Mouse (Mus musculus) stomach, postnatal 0 days (tissue): ENCODE data around the gene Esam.

ENCODE experiments used
- CTCF ChIP-seq: IDR thresholded peaks from 2 replicates; pipeline ENCODE4 v1.5.1; 2016; ENCODE audit warnings: antibody characterized with exemption, low read depth, mild to moderate bottlenecking, moderate library complexity
- EP300 ChIP-seq: optimal IDR thresholded peaks from 2 replicates; pipeline ENCODE3; 2016; ENCODE audit warnings: antibody characterized with exemption

DNA sequence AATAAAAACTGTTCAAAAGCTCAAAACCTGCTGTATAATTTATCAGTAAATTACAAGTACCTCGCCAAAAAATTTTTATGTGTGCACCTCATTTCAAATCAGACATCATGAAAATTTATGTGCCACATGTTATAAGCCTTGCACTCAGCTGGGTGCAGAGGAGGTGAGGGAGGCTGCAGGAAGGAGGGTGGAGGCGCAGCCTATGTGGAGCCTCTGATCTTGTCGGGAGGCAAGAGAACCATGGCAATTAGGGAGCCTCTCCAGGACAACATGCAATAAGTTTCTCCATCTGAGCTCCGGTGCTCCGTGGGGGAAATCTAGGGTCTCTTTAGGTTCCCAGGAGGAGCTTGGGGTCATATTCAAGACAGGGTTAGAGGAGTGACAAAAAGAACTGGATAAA is 39.6 kb downstream of the Esam start:
- TF ChIP-seq CTCF (no peak), EP300 (no peak)
